Mouse (Mus musculus): ENCODE results near the gene Gpr173. TPM values are rescaled to one million over a fixed set of nuclear protein-coding genes. Genes with fewer than 3 reads are reported as not detected.
A peak's percentile ranks its signal among the peaks of the same experiment; 100 is the strongest.

Gpr173 gene
- total RNA-seq (2014; rRNA removed) (not detected in 2 replicates), polyA plus RNA-seq (2012; rRNA removed) (0.23 and 0.26 TPM in 2 replicates)

DNA sequence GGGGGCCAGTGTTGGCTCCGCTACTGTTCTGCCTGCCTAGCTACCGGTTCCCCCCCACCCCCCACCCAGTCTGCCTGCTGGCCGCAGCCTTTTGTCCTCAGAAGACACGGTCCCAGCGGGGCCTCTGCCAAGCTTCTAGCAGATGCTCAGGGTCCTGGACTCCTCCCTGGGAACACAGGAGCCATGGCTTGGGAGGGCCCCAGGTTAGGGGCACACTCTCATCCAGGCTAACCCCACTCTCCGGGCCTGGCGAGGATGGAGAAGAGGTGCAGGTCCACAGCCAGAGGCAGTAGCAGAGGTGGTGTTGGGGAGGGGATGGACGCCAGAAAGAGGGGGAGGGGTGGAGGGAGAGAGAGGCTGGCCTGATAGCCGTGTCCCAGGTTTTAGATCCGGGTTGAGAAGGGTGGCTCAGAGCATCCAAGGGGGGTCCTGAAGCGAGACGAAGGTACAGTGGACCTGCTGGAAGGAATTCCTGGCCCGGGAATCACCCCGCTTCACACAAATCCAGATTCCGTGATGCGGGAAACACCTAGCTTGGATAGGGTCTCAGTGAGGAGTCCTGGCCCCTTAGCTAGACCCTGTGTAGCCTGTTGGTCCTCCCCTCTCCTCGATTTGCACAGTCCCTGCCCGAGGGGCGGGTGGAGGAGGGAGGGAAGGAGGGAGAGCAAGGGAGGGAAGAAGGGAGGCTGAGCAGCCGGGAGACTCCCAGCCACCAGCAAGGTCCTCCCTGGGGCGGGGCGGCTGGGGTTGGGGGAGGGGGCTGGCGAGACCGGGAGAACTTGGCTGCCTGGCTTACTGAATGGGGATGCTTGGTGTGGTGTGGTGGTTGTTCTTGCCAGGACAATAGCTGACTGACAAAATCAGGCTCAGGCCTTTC, at the start of gene Gpr173:
Gene Gpr173, minus strand, starts transcription at position 308 of the 877 bp plus-strand sequence.
- H3K27ac ChIP-seq (replicated peaks; ENCODE audit: insufficient read depth, low read depth, low read length): no peak within 1 kb of the TSS
- DNase-seq (ENCODE audit: extremely low read depth, low read depth, low spot score): no peak
- no peaks in the 10 kb centered on the region for H3K27me3 ChIP-seq (ENCODE audit: control insufficient read depth, insufficient read depth, low read length)
- H3K79me2 ChIP-seq (ENCODE audit: control insufficient read depth, insufficient read depth, low read length): no peaks in the 10 kb centered on the region
- H3K9ac ChIP-seq (ENCODE audit: low read depth, low read length): peak within 1 kb of the TSS; percentile 30; the same call in 1 of the 2 replicates
- no peaks in the 10 kb centered on the region for H3K4me1 ChIP-seq (ENCODE audit: control insufficient read depth, insufficient read depth, low read length)
- H3K36me3 ChIP-seq (ENCODE audit: control insufficient read depth, insufficient read depth, low read length): no peaks in the 10 kb centered on the region
- TF ChIP-seq POLR2A (IDR thresholded peaks at IDR 0.05; ENCODE audit: extremely low read depth, insufficient read depth, low read length): no peak
- TF ChIP-seq CTCF (IDR thresholded peaks at IDR 0.05; ENCODE audit: low read depth, low read length): no peak
- peak within 1 kb of the TSS; percentile 43 for H3K4me3 ChIP-seq (ENCODE audit: insufficient read depth, low read depth, low read length)
- WGBS: 10% methylated on average over 17 of the region's 24 CpGs

- Histone ChIP-seq H3K79me2 (ENCODE audit: control insufficient read depth, insufficient read depth, low read length) (no peaks in the 10 kb centered on the region), H3K4me3 (ENCODE audit: insufficient read depth, low read depth, low read length) (no peak overlapping the region), H3K4me1 (ENCODE audit: control insufficient read depth, insufficient read depth, low read length) (no peaks in the 10 kb centered on the region), H3K27ac (replicated peaks; ENCODE audit: insufficient read depth, low read depth, low read length) (no peak overlapping the region), H3K9ac (ENCODE audit: low read depth, low read length) (no peak overlapping the region), H3K36me3 (ENCODE audit: control insufficient read depth, insufficient read depth, low read length) (no peaks in the 10 kb centered on the region), H3K27me3 (ENCODE audit: control insufficient read depth, insufficient read depth, low read length) (no peaks in the 10 kb centered on the region)
- no peak for DNase-seq (ENCODE audit: extremely low read depth, low read depth, low spot score)
- no peak for TF ChIP-seq CTCF (IDR thresholded peaks at IDR 0.05; ENCODE audit: low read depth, low read length)
- TF ChIP-seq POLR2A (IDR thresholded peaks at IDR 0.05; ENCODE audit: extremely low read depth, insufficient read depth, low read length): no peak
- 86% methylated on average over 1 of the region's 1 CpGs for WGBS
Measured at GRCm38 (mm10) chrX:152403251-152403650, 34.7 kb upstream of the Gpr173 start.

DNA sequence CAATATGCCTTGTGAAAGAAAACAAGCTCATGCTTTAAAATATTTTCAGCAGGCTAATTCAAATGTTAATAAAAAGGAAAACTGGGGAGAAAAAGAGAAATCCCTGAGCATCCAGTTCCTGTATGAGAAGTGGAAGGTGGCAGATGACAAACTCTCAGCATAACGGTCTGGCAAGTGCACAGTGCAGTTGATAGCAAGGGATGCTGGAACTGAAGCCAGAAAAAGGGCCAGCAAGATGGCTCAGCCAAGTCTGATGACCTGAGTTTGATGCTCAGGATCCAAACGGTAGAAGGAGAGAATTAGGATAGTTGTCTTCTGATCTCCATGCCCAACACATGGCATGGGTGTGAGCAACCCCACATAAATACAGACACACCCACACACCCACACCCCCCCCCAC, 31.6 kb upstream of the Gpr173 start:
- no peak overlapping the region for H3K4me3 ChIP-seq (ENCODE audit: insufficient read depth, low read depth, low read length)
- no peak for DNase-seq (ENCODE audit: extremely low read depth, low read depth, low spot score)
- H3K9ac ChIP-seq (ENCODE audit: low read depth, low read length): no peak overlapping the region
- H3K4me1 ChIP-seq (ENCODE audit: control insufficient read depth, insufficient read depth, low read length): no peaks in the 10 kb centered on the region
- no peak for TF ChIP-seq POLR2A (IDR thresholded peaks at IDR 0.05; ENCODE audit: extremely low read depth, insufficient read depth, low read length)
- TF ChIP-seq CTCF (IDR thresholded peaks at IDR 0.05; ENCODE audit: low read depth, low read length): no peak
- H3K79me2 ChIP-seq (ENCODE audit: control insufficient read depth, insufficient read depth, low read length): no peaks in the 10 kb centered on the region
- no peak overlapping the region for H3K27ac ChIP-seq (replicated peaks; ENCODE audit: insufficient read depth, low read depth, low read length)
- WGBS: 54% methylated on average over 2 of the region's 2 CpGs
- no peaks in the 10 kb centered on the region for H3K36me3 ChIP-seq (ENCODE audit: control insufficient read depth, insufficient read depth, low read length)
- no peaks in the 10 kb centered on the region for H3K27me3 ChIP-seq (ENCODE audit: control insufficient read depth, insufficient read depth, low read length)

DNA sequence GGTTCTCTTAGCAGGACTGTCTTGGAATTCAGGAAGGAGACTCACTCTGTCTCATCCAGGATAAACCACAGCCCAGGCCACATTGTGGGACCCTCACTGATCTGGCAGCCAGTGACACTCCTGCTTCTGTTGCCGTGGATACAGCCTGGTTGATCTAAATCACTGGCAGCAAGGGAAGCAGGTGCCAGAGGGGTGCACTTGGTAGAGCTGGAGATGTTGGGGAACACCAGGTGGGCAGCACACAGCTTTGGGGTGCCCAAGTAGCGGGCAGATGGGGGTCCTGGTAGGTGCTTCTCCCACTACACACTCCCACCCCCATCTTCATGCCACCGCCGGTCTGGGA, 479 bp downstream of the Gpr173 start:
- no peaks in the 10 kb centered on the region for H3K36me3 ChIP-seq (ENCODE audit: control insufficient read depth, insufficient read depth, low read length)
- H3K79me2 ChIP-seq (ENCODE audit: control insufficient read depth, insufficient read depth, low read length): no peaks in the 10 kb centered on the region
- 31% methylated on average over 4 of the region's 4 CpGs for WGBS
- TF ChIP-seq POLR2A (IDR thresholded peaks at IDR 0.05; ENCODE audit: extremely low read depth, insufficient read depth, low read length) (no peak), CTCF (IDR thresholded peaks at IDR 0.05; ENCODE audit: low read depth, low read length) (no peak)
- no peak overlapping the region for H3K27ac ChIP-seq (replicated peaks; ENCODE audit: insufficient read depth, low read depth, low read length)
- H3K9ac ChIP-seq (ENCODE audit: low read depth, low read length): no peak overlapping the region
- H3K27me3 ChIP-seq (ENCODE audit: control insufficient read depth, insufficient read depth, low read length): no peaks in the 10 kb centered on the region
- DNase-seq (ENCODE audit: extremely low read depth, low read depth, low spot score): no peak
- H3K4me3 ChIP-seq (ENCODE audit: insufficient read depth, low read depth, low read length): peak overlapping the region; percentile 43; the same call in 1 of the 2 replicates
- no peaks in the 10 kb centered on the region for H3K4me1 ChIP-seq (ENCODE audit: control insufficient read depth, insufficient read depth, low read length)

GRCm38 (mm10) chrX:152366418-152366817, 2.1 kb downstream of the Gpr173 start:
- no peak overlapping the region for H3K27ac ChIP-seq (replicated peaks; ENCODE audit: insufficient read depth, low read depth, low read length)
- H3K27me3 ChIP-seq (ENCODE audit: control insufficient read depth, insufficient read depth, low read length): no peaks in the 10 kb centered on the region
- H3K4me1 ChIP-seq (ENCODE audit: control insufficient read depth, insufficient read depth, low read length): no peaks in the 10 kb centered on the region
- no peak overlapping the region for H3K4me3 ChIP-seq (ENCODE audit: insufficient read depth, low read depth, low read length)
- no peaks in the 10 kb centered on the region for H3K79me2 ChIP-seq (ENCODE audit: control insufficient read depth, insufficient read depth, low read length)
- no peaks in the 10 kb centered on the region for H3K36me3 ChIP-seq (ENCODE audit: control insufficient read depth, insufficient read depth, low read length)
- DNase-seq (ENCODE audit: extremely low read depth, low read depth, low spot score): no peak
- TF ChIP-seq POLR2A (IDR thresholded peaks at IDR 0.05; ENCODE audit: extremely low read depth, insufficient read depth, low read length) (no peak), CTCF (IDR thresholded peaks at IDR 0.05; ENCODE audit: low read depth, low read length) (no peak)
- WGBS: 50% methylated on average over 2 of the region's 2 CpGs
- H3K9ac ChIP-seq (ENCODE audit: low read depth, low read length): no peak overlapping the region

Data from liver, adult 2 months (tissue).